Mouse (Mus musculus): ENCODE data around the gene Napb.
A peak's percentile ranks its signal among the peaks of the same experiment; 100 is the strongest.

The Napb gene

GRCm38 (mm10) chr2:148687971-148688370, 44.3 kb downstream of the Napb start:
- no peak for DNase-seq (ENCODE audit: low read depth, low spot score)

GRCm38 (mm10) chr2:148686862-148687261, 45.4 kb downstream of the Napb start:
- DNase-seq (ENCODE audit: low read depth, low spot score), result no peak

- no peak for DNase-seq (ENCODE audit: low read depth, low spot score)
Measured at GRCm38 (mm10) chr2:148685709-148686108, 46.6 kb downstream of the Napb start.

- no peak for DNase-seq (ENCODE audit: low read depth, low spot score)
Measured at GRCm38 (mm10) chr2:148684972-148685371, 47.3 kb downstream of the Napb start.

- no peak for DNase-seq (ENCODE audit: low read depth, low spot score)
Measured at GRCm38 (mm10) chr2:148683031-148683430, 49.2 kb downstream of the Napb start.

- DNase-seq (ENCODE audit: low read depth, low spot score), result peak; percentile 71
Measured at GRCm38 (mm10) chr2:148681461-148681891, 50.8 kb downstream of the Napb start.

- peak; percentile 99 for DNase-seq (ENCODE audit: low read depth, low spot score)
Measured at GRCm38 (mm10) chr2:148680775-148681291, 51.4 kb downstream of the Napb start, which contains the start of gene Gzf1. Gene Gzf1 (plus strand): TSS chr2:148681023.

- DNase-seq (ENCODE audit: low read depth, low spot score), result peak; percentile 94
Measured at GRCm38 (mm10) chr2:148679346-148679745, 52.9 kb downstream of the Napb start.

GRCm38 (mm10) chr2:148677801-148678200, 54.5 kb downstream of the Napb start:
- no peak for DNase-seq (ENCODE audit: low read depth, low spot score)

- peak; percentile 99 for DNase-seq (ENCODE audit: low read depth, low spot score)
Measured at GRCm38 (mm10) chr2:148672199-148673096, 59.8 kb downstream of the Napb start, which contains the start of gene Nxt1. Gene Nxt1 (plus strand): TSS chr2:148672601.

- DNase-seq (ENCODE audit: low read depth, low spot score), result no peak
Measured at GRCm38 (mm10) chr2:148663458-148663857, 68.8 kb downstream of the Napb start.

GRCm38 (mm10) chr2:148654961-148655360, 77.3 kb downstream of the Napb start:
- peak; percentile 90 for DNase-seq (ENCODE audit: low read depth, low spot score)

- no peak for DNase-seq (ENCODE audit: low read depth, low spot score)
Measured at GRCm38 (mm10) chr2:148650587-148651357, 81.5 kb downstream of the Napb start.

- no peak for DNase-seq (ENCODE audit: low read depth, low spot score)
Measured at GRCm38 (mm10) chr2:148644421-148645000, 87.8 kb downstream of the Napb start.
